Mouse (Mus musculus) layer of hippocampus, adult 2 months (tissue): ENCODE measurements at regions not wholly inside any gene's neighbourhood (a gene's known extent, or its start where the extent isn't known, plus 50 kb on each side); places are given as distances from the start of the nearest gene placed in this dataset.

ENCODE experiments used
- microRNA-seq, 2 experiments: library from miRNA; unstranded; fragments of <30 nt; microRNA quantifications; one replicate each; pipeline ENCODE4 v1.2.0; 2021

Small RNA genes in the stretch of these regions (microRNA-seq; reads per million reads assigned to microRNA genes)
- 0 reads per million in 2 experiments for gene Gm26399
